10 mouse cellular contexts compared by ENCODE assay signal in genomic region chr19:54756681-54757257, GRCm38 (mm10).
DNase-seq lines count a peak whose midpoint lies in the region; ATAC-seq and TF ChIP-seq lines count a peak whose summit lies in the region.
"Had no signal": no experiment of that assay in that cellular context is flagged by ENCODE, and none has a peak within 500 bp of the region (broad histone marks: within the 10 kb centered on the region; RNA-seq: fewer than 3 reads in every experiment).

No protein-coding gene starts in this region.

- H3K4me3 ChIP-seq in hindbrain, postnatal 0 days (ENCODE audit: low read length) = no peak overlapping the region
- no peak overlapping the region for H3K4me3 ChIP-seq in hindbrain, embryonic 10.5 days
- H3K4me3 ChIP-seq: lung, embryonic 15.5 days had no signal

- H3K9me3 ChIP-seq in hindbrain, postnatal 0 days (ENCODE audit: low read length) = no peaks in the 10 kb centered on the region
- no peaks in the 10 kb centered on the region for H3K9me3 ChIP-seq in hindbrain, embryonic 10.5 days
- H3K9me3 ChIP-seq: lung, embryonic 15.5 days had no signal

- no peaks in the 10 kb centered on the region for H3K4me1 ChIP-seq in hindbrain, postnatal 0 days (ENCODE audit: insufficient read depth, low read length)
- H3K4me1 ChIP-seq in hindbrain, embryonic 10.5 days (replicated peaks) = peaks cover 7% of the 10 kb centered on the region

- H3K27ac ChIP-seq in hindbrain, postnatal 0 days = no peak overlapping the region
- H3K27ac ChIP-seq in hindbrain, embryonic 10.5 days = no peak overlapping the region
- H3K27ac ChIP-seq: lung, embryonic 15.5 days had no signal

- 48% methylated on average over 8 of the region's 8 CpGs for WGBS in hindbrain, postnatal 0 days
- WGBS in hindbrain, embryonic 10.5 days = 70% methylated on average over 8 of the region's 8 CpGs

- no peaks in the 10 kb centered on the region for H3K27me3 ChIP-seq in hindbrain, postnatal 0 days (ENCODE audit: insufficient read depth, low read length)
- no peaks in the 10 kb centered on the region for H3K27me3 ChIP-seq in hindbrain, embryonic 10.5 days (ENCODE audit: insufficient read depth, poor library complexity, severe bottlenecking)
- H3K27me3 ChIP-seq: lung, embryonic 15.5 days had no signal

- ATAC-seq in hindbrain, postnatal 0 days = no peak
- ATAC-seq: intestine, postnatal 0 days had no signal

- TF ChIP-seq CTCF in hindbrain, postnatal 0 days (IDR thresholded peaks at IDR 0.05; ENCODE audit: low read depth) = no peak

- no peaks in the 10 kb centered on the region for H3K36me3 ChIP-seq in hindbrain, postnatal 0 days (ENCODE audit: insufficient read depth, low read length)
- H3K36me3 ChIP-seq in hindbrain, embryonic 10.5 days = no peaks in the 10 kb centered on the region
- H3K36me3 ChIP-seq: lung, embryonic 15.5 days had no signal

- DNase-seq in hindbrain, postnatal 0 days (ENCODE audit: low spot score) = peak; percentile 27
- DNase-seq in hindbrain, embryonic 10.5 days (ENCODE audit: low spot score) = no peak
- peak; percentile 2 for DNase-seq in embryo, embryonic 11 days
- peak; percentile 32 for DNase-seq in layer of hippocampus, adult 9-11 months
- peak; percentile 77 to 87 for DNase-seq in right cerebral cortex, postnatal 10 days (ENCODE audit: low spot score in 2 of 2)
- no peak for DNase-seq in MN1 (ENCODE audit: low spot score)
- DNase-seq in cerebellum, adult 9-11 months = no peak
- no peak for DNase-seq in ovary, postnatal 14 days (ENCODE audit: low spot score)

- no peak overlapping the region for H3K4me2 ChIP-seq in hindbrain, postnatal 0 days (ENCODE audit: low read depth, low read length)
- H3K4me2 ChIP-seq: lung, embryonic 15.5 days had no signal

- H3K9ac ChIP-seq in hindbrain, postnatal 0 days (replicated peaks; ENCODE audit: low read length) = no peak overlapping the region
- H3K9ac ChIP-seq: lung, embryonic 15.5 days had no signal

Comparison
In these comparisons a context has a peak if more than half of its experiments do, and no peak if none do; other contexts are left out.
1. DNase-seq: peak in hindbrain, postnatal 0 days (single experiment), embryo, embryonic 11 days (single experiment), layer of hippocampus, adult 9-11 months (single experiment) and right cerebral cortex, postnatal 10 days (2 of 2); none in hindbrain, embryonic 10.5 days (single experiment), MN1 (single experiment), cerebellum, adult 9-11 months (single experiment) and ovary, postnatal 14 days (single experiment).